Comparison of ENCODE assay signal across 7 mouse cellular contexts in genomic region chr11:108891111-108891870, GRCm38 (mm10). TPM values are rescaled to one million over a fixed set of nuclear protein-coding genes. Genes with fewer than 3 reads are reported as not detected.
A peak's percentile ranks its signal among the peaks of the same experiment; 100 is the strongest.
DNase-seq lines count a peak whose midpoint lies in the region; ATAC-seq and TF ChIP-seq lines count a peak whose summit lies in the region.

No protein-coding gene starts in this region.

- TF ChIP-seq POLR2A in testis, adult 2 months (IDR thresholded peaks at IDR 0.05; ENCODE audit: control insufficient read depth, low read depth, low read length) = peak; percentile 26; the same call in 1 of the 2 replicates

- peaks cover 68% of the 10 kb centered on the region for H3K4me1 ChIP-seq in embryonic facial prominence, embryonic 10.5 days
- peaks cover 5% of the 10 kb centered on the region; the same call in 1 of the 2 replicates for H3K4me1 ChIP-seq in heart, embryonic 11.5 days (ENCODE audit: control insufficient read depth, insufficient read depth, low read length)
- H3K4me1 ChIP-seq in kidney, postnatal 0 days (replicated peaks; ENCODE audit: insufficient read depth, low read length) = peaks cover 9% of the 10 kb centered on the region; the same call in 1 of the 2 replicates
- peaks cover 22% of the 10 kb centered on the region for H3K4me1 ChIP-seq in testis, adult 2 months (ENCODE audit: control insufficient read depth, insufficient read depth, low read length)

- peak overlapping the region; percentile 75 for H3K4me2 ChIP-seq in heart, embryonic 11.5 days
- peak overlapping the region; percentile 66 for H3K4me2 ChIP-seq in kidney, postnatal 0 days (ENCODE audit: low read length)

- H3K27me3 ChIP-seq in embryonic facial prominence, embryonic 10.5 days (replicated peaks; ENCODE audit: low read depth, poor library complexity, severe bottlenecking) = peaks cover 41% of the 10 kb centered on the region
- peaks cover 16% of the 10 kb centered on the region; the same call in 1 of the 2 replicates for H3K27me3 ChIP-seq in heart, embryonic 11.5 days (ENCODE audit: control insufficient read depth, insufficient read depth, low read length)
- H3K27me3 ChIP-seq in kidney, postnatal 0 days (ENCODE audit: insufficient read depth, low read length) = no peaks in the 10 kb centered on the region
- no peaks in the 10 kb centered on the region for H3K27me3 ChIP-seq in testis, adult 2 months (ENCODE audit: control insufficient read depth, insufficient read depth, low read length)

- TF ChIP-seq CTCF in kidney, postnatal 0 days (IDR thresholded peaks at IDR 0.05; ENCODE audit: low read depth) = no peak
- no peak for TF ChIP-seq CTCF in testis, adult 2 months (IDR thresholded peaks at IDR 0.05; ENCODE audit: control insufficient read depth, insufficient read depth, insufficient replicate concordance, low read depth, low read length)

- WGBS in embryonic facial prominence, embryonic 10.5 days = under 1% methylated on average over 17 of the region's 17 CpGs
- 2% methylated on average over 17 of the region's 17 CpGs for WGBS in heart, embryonic 11.5 days (ENCODE audit: insufficient replicate concordance)
- 3% methylated on average over 17 of the region's 17 CpGs for WGBS in kidney, postnatal 0 days

- peak; percentile 69 for DNase-seq in adrenal gland, postnatal 14 days
- peak; percentile 79 for DNase-seq in embryonic facial prominence, embryonic 10.5 days (ENCODE audit: low spot score)
- peak; percentile 82 for DNase-seq in kidney, postnatal 0 days (ENCODE audit: low spot score)
- DNase-seq in lung, postnatal 14 days = peak; percentile 42
- no peak for DNase-seq in right cerebral cortex, postnatal 25 days

- H3K36me3 ChIP-seq in embryonic facial prominence, embryonic 10.5 days (replicated peaks) = no peaks in the 10 kb centered on the region
- no peaks in the 10 kb centered on the region for H3K36me3 ChIP-seq in heart, embryonic 11.5 days (ENCODE audit: control insufficient read depth, insufficient read depth, low read length)
- H3K36me3 ChIP-seq in kidney, postnatal 0 days (ENCODE audit: insufficient read depth, low read length) = no peaks in the 10 kb centered on the region
- H3K36me3 ChIP-seq in testis, adult 2 months (ENCODE audit: control insufficient read depth, insufficient read depth, low read length) = no peaks in the 10 kb centered on the region

- H3K4me3 ChIP-seq in embryonic facial prominence, embryonic 10.5 days = peak overlapping the region; percentile 52
- peak overlapping the region; percentile 41 for H3K4me3 ChIP-seq in heart, embryonic 11.5 days (ENCODE audit: low read depth, low read length)
- H3K4me3 ChIP-seq in kidney, postnatal 0 days (replicated peaks; ENCODE audit: low read depth, low read length) = no peak overlapping the region
- H3K4me3 ChIP-seq in testis, adult 2 months (ENCODE audit: control insufficient read depth, low read depth, low read length) = peak overlapping the region; percentile 83

- peak overlapping the region; percentile 16; the same call in 1 of the 2 replicates for H3K9ac ChIP-seq in heart, embryonic 11.5 days (ENCODE audit: low read depth, low read length)
- H3K9ac ChIP-seq in kidney, postnatal 0 days (ENCODE audit: low read depth, low read length) = peak overlapping the region; percentile 51

- H3K9me3 ChIP-seq in embryonic facial prominence, embryonic 10.5 days = no peaks in the 10 kb centered on the region
- no peaks in the 10 kb centered on the region for H3K9me3 ChIP-seq in heart, embryonic 11.5 days (replicated peaks; ENCODE audit: control insufficient read depth, low read length)
- no peaks in the 10 kb centered on the region for H3K9me3 ChIP-seq in kidney, postnatal 0 days (replicated peaks; ENCODE audit: low read length)

- H3K27ac ChIP-seq in embryonic facial prominence, embryonic 10.5 days (replicated peaks) = peak overlapping the region; percentile 84
- no peak overlapping the region for H3K27ac ChIP-seq in heart, embryonic 11.5 days (ENCODE audit: low read depth, low read length)
- peak overlapping the region; percentile 70 for H3K27ac ChIP-seq in kidney, postnatal 0 days
- peak overlapping the region; percentile 82 for H3K27ac ChIP-seq in testis, adult 2 months (ENCODE audit: control insufficient read depth, insufficient read depth, low read depth, low read length)

- peak; percentile 65; the same call in 1 of the 2 replicates for ATAC-seq in heart, embryonic 11.5 days (replicated peaks; ENCODE audit: insufficient number of reproducible peaks, low FRiP score, low TSS enrichment)
- ATAC-seq in kidney, postnatal 0 days (replicated peaks; ENCODE audit: low FRiP score, low read depth) = peak; percentile 88

RNA-seq across cellular contexts. Expression of gene Axin2, which starts 28.9 kb away (rescaled TPM):
- 31.7 and 43.0 TPM in 2 replicates for total RNA-seq in adrenal gland, postnatal 14 days (2021)
- 12.7 and 15.3 TPM in 2 replicates for polyA plus RNA-seq in embryonic facial prominence, embryonic 10.5 days (2016; fragmentation: Nextera tagmentation; extraction: Ambion mirVana)
- 2.9 and 3.0 TPM in 2 replicates for polyA plus RNA-seq in heart, embryonic 11.5 days (2014; fragmentation: Nextera tagmentation; extraction: Ambion mirVana)
- polyA plus RNA-seq in kidney, postnatal 0 days (2015; fragmentation: Nextera tagmentation; extraction: Ambion mirVana) = 5.3 and 5.8 TPM in 2 replicates
- 1.9 and 2.1 TPM in 2 replicates for polyA plus RNA-seq in testis, adult 2 months (2012; rRNA removed)
